Mouse (Mus musculus) heart, adult 2 months (tissue): ENCODE data around the gene Iqschfp. TPM values are rescaled to one million over a fixed set of nuclear protein-coding genes. Genes with fewer than 3 reads are reported as not detected.

Source experiments
- DNase-seq, 2 experiments: peaks; one replicate each; pipeline ENCODE4 v3.0.0; 2021
- H3K27ac ChIP-seq: fragments of 200-600 bp; 2 replicates; pipeline ENCODE4 v1.8.1; 2022
- H3K27me3 ChIP-seq: fragments of 200-500 bp; 2 replicates; pipeline ENCODE4 v1.6.1; 2012; ENCODE audit warnings: mild to moderate bottlenecking, low read length, inconsistent platforms, mixed read lengths; ENCODE audit not compliant: control insufficient read depth, insufficient read depth
- H3K36me3 ChIP-seq: fragments of 200-500 bp; 2 replicates; pipeline ENCODE4 v1.6.1; 2012; ENCODE audit warnings: low read length, inconsistent platforms; ENCODE audit not compliant: control insufficient read depth, insufficient read depth
- H3K4me1 ChIP-seq: fragments of 200-500 bp; 2 replicates; pipeline ENCODE4 v1.6.1; 2011; ENCODE audit warnings: low read length; ENCODE audit not compliant: control insufficient read depth, insufficient read depth
- H3K4me3 ChIP-seq: fragments of 200-600 bp; 2 replicates; pipeline ENCODE4 v1.8.1; 2022
- H3K79me2 ChIP-seq: fragments of 200-500 bp; replicated peaks from 2 replicates; pipeline ENCODE4 v1.6.1; 2012; ENCODE audit warnings: mild to moderate bottlenecking, inconsistent platforms, low read length, moderate library complexity, mixed read lengths; ENCODE audit not compliant: control insufficient read depth, insufficient read depth
- H3K9ac ChIP-seq: fragments of 200-500 bp; 2 replicates; pipeline ENCODE4 v1.6.1; 2012; ENCODE audit warnings: low read depth, mild to moderate bottlenecking, control low read depth, inconsistent platforms, low read length, mixed read lengths
- CTCF ChIP-seq: fragments of 200-600 bp; IDR thresholded peaks from 2 replicates; pipeline ENCODE4 v1.8.1; 2022; ENCODE audit warnings: antibody characterized with exemption, mild to moderate bottlenecking, moderate library complexity
- EP300 ChIP-seq: fragments of 200-500 bp; IDR thresholded peaks from 2 replicates; pipeline ENCODE4 v1.6.1; 2011; ENCODE audit warnings: low read depth, low read length, control low read depth; ENCODE audit not compliant: insufficient read depth
- POLR2A ChIP-seq: fragments of 200-500 bp; IDR thresholded peaks from 2 replicates; pipeline ENCODE4 v1.6.1; 2011; ENCODE audit warnings: mild to moderate bottlenecking, low read depth, low read length, control low read depth; ENCODE audit not compliant: insufficient read depth
- whole genome bisulfite sequencing: fragments of 180-500 bp; shearing (Covaris S2); methylation state at CpG from one replicate; pipeline ENCODE4 v1.1.7; 2018; 5-methylcytosine and 5-hydroxymethylcytosine counted together
- intact Hi-C: fragments of 180-260 bp; cut with DNase I; formaldehyde crosslinking; loops from one replicate; pipeline ENCODE4 v1.15.1; 2025
- polyA plus RNA-seq: library from polyadenylated mRNA; depleted of rRNA; stranded (reverse); fragments of >200 nt; gene quantifications from 2 replicates; pipeline ENCODE4 v1.2.3, GENCODE M21; 2012
- total RNA-seq, 2 experiments: library from RNA; stranded (reverse); gene quantifications; 2 replicates each; pipeline ENCODE4 v1.2.3; 2021

Iqschfp gene
- total and polyA plus RNA-seq, 3 experiments: not detected

GRCm38 (mm10) chr3:68405724-68406123 lies 513.7 kb downstream of the Iqschfp start:
- no peaks in the 10 kb centered on the region for H3K36me3 ChIP-seq
- H3K4me1 ChIP-seq: no peaks in the 10 kb centered on the region
- H3K27me3 ChIP-seq: no peaks in the 10 kb centered on the region
- WGBS: 54% methylated on average over 5 of the region's 5 CpGs
- no peaks in the 10 kb centered on the region for H3K79me2 ChIP-seq
- H3K9ac ChIP-seq: no peak overlapping the region
- TF ChIP-seq EP300 (no peak), CTCF (no peak)
- no peak for DNase-seq
- intact Hi-C loops: no loop called here
- no peak overlapping the region for H3K4me3 ChIP-seq
- no peak overlapping the region for H3K27ac ChIP-seq

GRCm38 (mm10) chr3:68412262-68412661 lies 520.2 kb downstream of the Iqschfp start:
- DNase-seq: no peak
- Histone ChIP-seq H3K36me3 (no peaks in the 10 kb centered on the region), H3K27ac (no peak overlapping the region), H3K9ac (no peak overlapping the region), H3K4me1 (no peaks in the 10 kb centered on the region), H3K79me2 (no peaks in the 10 kb centered on the region), H3K4me3 (no peak overlapping the region), H3K27me3 (no peaks in the 10 kb centered on the region)
- 25% methylated on average over 3 of the region's 3 CpGs for WGBS
- TF ChIP-seq POLR2A: no peak
- TF ChIP-seq CTCF: no peak
- no peak for TF ChIP-seq EP300
- intact Hi-C loops: no loop called here

GRCm38 (mm10) chr3:68419792-68420191 lies 527.8 kb downstream of the Iqschfp start:
- WGBS: 87% methylated on average over 4 of the region's 4 CpGs
- Histone ChIP-seq H3K27ac (no peak overlapping the region), H3K9ac (no peak overlapping the region), H3K4me1 (no peaks in the 10 kb centered on the region), H3K4me3 (no peak overlapping the region), H3K36me3 (no peaks in the 10 kb centered on the region), H3K27me3 (no peaks in the 10 kb centered on the region), H3K79me2 (no peaks in the 10 kb centered on the region)
- no peak for DNase-seq
- TF ChIP-seq EP300 (no peak), POLR2A (no peak), CTCF (no peak)
- intact Hi-C loops: no loop called here

GRCm38 (mm10) chr3:68420927-68421326 lies 528.9 kb downstream of the Iqschfp start:
- WGBS: 43% methylated on average over 2 of the region's 2 CpGs
- Histone ChIP-seq H3K9ac (no peak overlapping the region), H3K27ac (no peak overlapping the region), H3K79me2 (no peaks in the 10 kb centered on the region), H3K4me3 (no peak overlapping the region), H3K4me1 (no peaks in the 10 kb centered on the region), H3K27me3 (no peaks in the 10 kb centered on the region), H3K36me3 (no peaks in the 10 kb centered on the region)
- TF ChIP-seq POLR2A: no peak
- TF ChIP-seq EP300: no peak
- no peak for TF ChIP-seq CTCF
- intact Hi-C loops: no loop called here
- no peak for DNase-seq

- H3K79me2 ChIP-seq: no peaks in the 10 kb centered on the region
- no peaks in the 10 kb centered on the region for H3K27me3 ChIP-seq
- H3K4me3 ChIP-seq: no peak overlapping the region
- no peaks in the 10 kb centered on the region for H3K4me1 ChIP-seq
- whole genome bisulfite sequencing: 95% methylated on average over 2 of the region's 2 CpGs
- intact Hi-C loops: no loop called here
- no peak overlapping the region for H3K9ac ChIP-seq
- no peaks in the 10 kb centered on the region for H3K36me3 ChIP-seq
- no peak for TF ChIP-seq CTCF
- H3K27ac ChIP-seq: no peak overlapping the region
- no peak for DNase-seq
Measured at GRCm38 (mm10) chr3:68421849-68422248, 529.8 kb downstream of the Iqschfp start.

- Histone ChIP-seq H3K27me3 (no peaks in the 10 kb centered on the region), H3K9ac (no peak overlapping the region), H3K36me3 (0 out of 2 replicates have a peak, but pooled peaks cover 2% of the 10 kb centered on the region), H3K79me2 (no peaks in the 10 kb centered on the region), H3K4me3 (no peak overlapping the region), H3K27ac (no peak overlapping the region), H3K4me1 (no peaks in the 10 kb centered on the region)
- WGBS: 93% methylated on average over 5 of the region's 5 CpGs
- no peak for DNase-seq
- no peak for TF ChIP-seq EP300
- no peak for TF ChIP-seq CTCF
- intact Hi-C loops: no loop called here
Measured at GRCm38 (mm10) chr3:68428081-68428480, 536.0 kb downstream of the Iqschfp start.
